Mouse (Mus musculus) MEL (cell line): ENCODE measurements around the gene Exoc3l2. TPM values are rescaled to one million over a fixed set of nuclear protein-coding genes. Genes with fewer than 3 reads are reported as not detected.

Source experiments
- DNase-seq: peaks from one replicate; pipeline ENCODE4 v3.0.0; 2011; ENCODE audit warnings: low read depth, low spot score
- H3K27ac ChIP-seq: 2 replicates; pipeline ENCODE4 v1.5.1; 2012; ENCODE audit warnings: low read depth, mild to moderate bottlenecking, control low read depth, low read length, moderate library complexity; ENCODE audit not compliant: control insufficient read depth
- H3K27me3 ChIP-seq, 2 experiments: fragments of 150-350 bp in 1 of 2; sonication (generic) in 1 of 2; 2 replicates each; pipeline ENCODE4 v1.6.1; 2012; ENCODE audit warnings: low read length in 2 of 2, mild to moderate bottlenecking in 2 of 2, improper control_type of control experiment in 1 of 2, moderate library complexity in 1 of 2; ENCODE audit not compliant: insufficient read depth in 2 of 2, control insufficient read depth in 1 of 2
- H3K36me3 ChIP-seq, 2 experiments: 2 replicates each; pipeline ENCODE4 v1.6.1; 2012 to 2014; ENCODE audit warnings: low read length in 2 of 2, improper control_type of control experiment in 1 of 2, inconsistent platforms in 1 of 2, mild to moderate bottlenecking in 1 of 2; ENCODE audit not compliant: insufficient read depth in 2 of 2, control insufficient read depth in 1 of 2
- H3K4me1 ChIP-seq, 2 experiments: fragments of 150-350 bp in 1 of 2; sonication (generic) in 1 of 2; 2 replicates each; pipeline ENCODE4 v1.6.1; 2012; ENCODE audit warnings: low read length in 2 of 2, improper control_type of control experiment in 1 of 2, mild to moderate bottlenecking in 1 of 2; ENCODE audit not compliant: insufficient read depth in 2 of 2, control insufficient read depth in 1 of 2
- H3K4me3 ChIP-seq, 2 experiments: fragments of 150-350 bp in 1 of 2; sonication (generic) in 1 of 2; 2 replicates each; pipeline ENCODE4 v1.5.1; 2012; ENCODE audit warnings: low read depth in 2 of 2, low read length in 2 of 2, mild to moderate bottlenecking in 2 of 2, moderate library complexity in 2 of 2, control low read depth in 1 of 2, improper control_type of control experiment in 1 of 2; ENCODE audit not compliant: control insufficient read depth in 1 of 2, insufficient read depth in 1 of 2
- H3K79me2 ChIP-seq: 2 replicates; pipeline ENCODE4 v1.6.1; 2012; ENCODE audit warnings: mild to moderate bottlenecking, low read length, moderate library complexity; ENCODE audit not compliant: control insufficient read depth, poor library complexity, insufficient read depth
- H3K9ac ChIP-seq: 2 replicates; pipeline ENCODE4 v1.6.1; 2012; ENCODE audit warnings: low read depth, mild to moderate bottlenecking, control low read depth, low read length, moderate library complexity; ENCODE audit not compliant: control insufficient read depth, poor library complexity, severe bottlenecking
- H3K9me3 ChIP-seq: fragments of 150-350 bp; sonication (generic); replicated peaks from 2 replicates; pipeline ENCODE4 v1.6.1; 2012; ENCODE audit warnings: mild to moderate bottlenecking, low read length, improper control_type of control experiment, moderate library complexity; ENCODE audit not compliant: insufficient read depth
- BHLHE40 ChIP-seq: IDR thresholded peaks from 2 replicates; pipeline ENCODE4 v1.6.1; 2012; ENCODE audit warnings: low read depth, mild to moderate bottlenecking, inconsistent platforms, low read length, improper control_type of control experiment, borderline replicate concordance
- CHD1 ChIP-seq: IDR thresholded peaks from 2 replicates; pipeline ENCODE4 v1.6.1; 2012; ENCODE audit warnings: low read depth, mild to moderate bottlenecking, inconsistent platforms, low read length, improper control_type of control experiment
- GABPA ChIP-seq: IDR thresholded peaks from 2 replicates; pipeline ENCODE4 v1.6.1; 2012; ENCODE audit warnings: low read depth, mild to moderate bottlenecking, inconsistent platforms, low read length, improper control_type of control experiment, moderate library complexity
- GATA1 ChIP-seq: IDR thresholded peaks from 2 replicates; pipeline ENCODE4 v1.6.1; 2011; ENCODE audit warnings: low read depth, low read length, improper control_type of control experiment
- HCFC1 ChIP-seq: IDR thresholded peaks from 2 replicates; pipeline ENCODE4 v1.6.1; 2012; ENCODE audit warnings: low read depth, mild to moderate bottlenecking, inconsistent platforms, low read length, improper control_type of control experiment, moderate library complexity
- MAX ChIP-seq: IDR thresholded peaks from 2 replicates; pipeline ENCODE4 v1.6.1; 2011; ENCODE audit warnings: low read length, improper control_type of control experiment
- MEF2A ChIP-seq: IDR thresholded peaks from 2 replicates; pipeline ENCODE4 v1.6.1; 2014; ENCODE audit warnings: low read depth, mild to moderate bottlenecking, inconsistent platforms, low read length, improper control_type of control experiment; ENCODE audit not compliant: poor library complexity, insufficient replicate concordance, severe bottlenecking; ENCODE audit errors: extremely low read depth
- NRF1 ChIP-seq: IDR thresholded peaks from 2 replicates; pipeline ENCODE4 v1.6.1; 2014; ENCODE audit warnings: low read depth, mild to moderate bottlenecking, inconsistent platforms, low read length, improper control_type of control experiment, moderate library complexity; ENCODE audit not compliant: poor library complexity, insufficient read depth, severe bottlenecking
- POLR2A ChIP-seq, 2 experiments: IDR thresholded peaks; 2 replicates each; pipeline ENCODE4 v1.6.1; 2011 to 2012; ENCODE audit warnings: low read length in 2 of 2, mild to moderate bottlenecking in 2 of 2, control low read depth in 1 of 2, improper control_type of control experiment in 1 of 2, low read depth in 1 of 2, moderate library complexity in 1 of 2; ENCODE audit not compliant: control insufficient read depth in 1 of 2, insufficient read depth in 1 of 2, poor library complexity in 1 of 2
- POLR2AphosphoS5 ChIP-seq: IDR thresholded peaks from 2 replicates; pipeline ENCODE4 v1.6.1; 2012; ENCODE audit warnings: low read depth, borderline replicate concordance, mild to moderate bottlenecking, inconsistent platforms, low read length, moderate library complexity, mixed read lengths
- RCOR1 ChIP-seq: IDR thresholded peaks from 2 replicates; pipeline ENCODE4 v1.6.1; 2012; ENCODE audit warnings: low read depth, mild to moderate bottlenecking, inconsistent platforms, low read length, improper control_type of control experiment
- TBP ChIP-seq: IDR thresholded peaks from 2 replicates; pipeline ENCODE4 v1.8.0; 2011; ENCODE audit warnings: low read depth, low read length, improper control_type of control experiment
- UBTF ChIP-seq: IDR thresholded peaks from 2 replicates; pipeline ENCODE4 v1.6.1; 2012; ENCODE audit warnings: low read depth, mild to moderate bottlenecking, inconsistent platforms, low read length, improper control_type of control experiment, moderate library complexity, borderline replicate concordance; ENCODE audit not compliant: insufficient read depth
- USF1 ChIP-seq: IDR thresholded peaks from 2 replicates; pipeline ENCODE4 v1.6.1; 2014; ENCODE audit warnings: low read depth, mild to moderate bottlenecking, inconsistent platforms, low read length, improper control_type of control experiment, moderate library complexity
- polyA plus RNA-seq, 2 experiments: library from polyadenylated mRNA; stranded (reverse) in 1 of 2; unstranded in 1 of 2; fragments of >175 nt in 1 of 2; fragments of >200 nt in 1 of 2; gene quantifications; 2 replicates each; pipeline versions ENCODE4 v1.2.1 to v1.2.4; 2012; ENCODE audit warnings: low replicate concordance in 2 of 2, low read depth in 1 of 2; ENCODE audit not compliant: insufficient read length in 2 of 2, insufficient read depth in 1 of 2, missing spikeins in 1 of 2
- total RNA-seq: library from RNA; depleted of rRNA; stranded (reverse); fragments of 300-350 nt; gene quantifications from 2 replicates; pipeline ENCODE4 v1.2.3, GENCODE M21; 2012

Gene Exoc3l2
- total and polyA plus RNA-seq, 3 experiments = 0.08 TPM; not detected in 1

DNA sequence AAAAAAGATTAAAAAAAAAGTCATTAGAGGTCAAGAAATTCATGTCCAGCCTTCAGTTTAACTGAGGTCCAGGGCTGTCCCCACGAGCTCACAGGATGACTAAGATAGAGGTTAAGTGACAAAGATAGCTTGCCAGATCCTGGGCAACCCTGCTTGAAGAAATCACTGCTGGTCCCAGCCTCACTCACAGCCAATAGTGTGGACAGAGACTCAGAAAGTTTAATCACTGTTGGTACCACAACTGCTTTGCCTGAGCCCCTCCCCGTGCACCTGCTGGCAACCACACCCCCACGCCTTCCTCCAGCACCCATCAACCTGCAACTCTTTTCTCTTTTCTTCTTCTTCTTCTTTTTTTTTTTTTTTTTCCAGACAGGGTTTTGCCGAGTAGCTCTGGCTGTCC, 39.1 kb upstream of the Exoc3l2 start:
- H3K4me3 ChIP-seq = no peak overlapping the region
- H3K79me2 ChIP-seq = no peaks in the 10 kb centered on the region
- peaks cover 0 to 3% of the 10 kb centered on the region in 2 experiments; a peak in 1 of 4 replicates for H3K36me3 ChIP-seq
- H3K27ac ChIP-seq = no peak overlapping the region
- H3K9me3 ChIP-seq = no peaks in the 10 kb centered on the region
- no peaks in the 10 kb centered on the region for H3K27me3 ChIP-seq
- no peak for DNase-seq
- H3K9ac ChIP-seq = no peak overlapping the region
- peaks cover 2 to 5% of the 10 kb centered on the region in 2 experiments for H3K4me1 ChIP-seq
- TF ChIP-seq CHD1 (no peak), POLR2A (IDR thresholded peaks at IDR 0.05; ENCODE audit: control insufficient read depth in 1 of 2, insufficient read depth in 1 of 2, low read depth in 1 of 2, low read length in 2 of 2, poor library complexity in 1 of 2) (no peak), GABPA (no peak), POLR2AphosphoS5 (no peak), UBTF (no peak), GATA1 (no peak), USF1 (no peak), MEF2A (no peak), BHLHE40 (no peak)

DNA sequence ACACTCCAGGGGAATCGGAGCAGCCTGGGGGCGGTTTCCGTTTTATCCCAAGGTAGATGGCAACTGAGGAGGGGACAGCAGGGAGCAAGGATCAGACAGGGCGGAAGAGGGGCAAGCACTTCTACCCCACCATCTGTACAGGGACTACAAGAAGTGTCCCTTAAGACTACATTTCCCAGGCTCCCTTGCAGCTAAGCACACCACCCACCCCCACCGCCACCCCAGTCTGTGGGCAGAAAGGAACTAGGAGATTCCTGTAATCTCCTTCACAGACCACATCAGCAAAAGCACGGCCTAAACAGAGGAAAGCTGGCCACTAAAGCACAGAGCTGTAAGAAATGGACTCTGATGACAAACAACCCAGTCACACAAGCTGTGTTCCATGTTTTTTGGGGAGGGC, 36.8 kb upstream of the Exoc3l2 start:
- Histone ChIP-seq H3K9me3 (no peaks in the 10 kb centered on the region), H3K27ac (no peak overlapping the region), H3K79me2 (no peaks in the 10 kb centered on the region), H3K9ac (no peak overlapping the region), H3K36me3 (no peaks in the 10 kb centered on the region; a peak in 1 of 4 replicates), H3K4me3 (no peak overlapping the region), H3K27me3 (no peaks in the 10 kb centered on the region), H3K4me1 (peaks cover 0 to 2% of the 10 kb centered on the region in 2 experiments; a peak in 2 of 4 replicates)
- no peak for TF ChIP-seq TBP
- no peak for TF ChIP-seq BHLHE40
- no peak for TF ChIP-seq GABPA
- no peak for TF ChIP-seq NRF1
- TF ChIP-seq RCOR1 = no peak
- TF ChIP-seq HCFC1 = peak; percentile 85
- TF ChIP-seq POLR2A (IDR thresholded peaks at IDR 0.05; ENCODE audit: control insufficient read depth in 1 of 2, insufficient read depth in 1 of 2, low read depth in 1 of 2, low read length in 2 of 2, poor library complexity in 1 of 2) = no peak
- TF ChIP-seq MAX = no peak
- DNase-seq = no peak
